Mouse (Mus musculus) limb, embryonic 13.5 days (tissue): ENCODE data around the gene Ppp1r35. TPM values are rescaled to one million over a fixed set of nuclear protein-coding genes. Genes with fewer than 3 reads are reported as not detected.

Experiments used
- ATAC-seq: fragments of 200-750 bp; cut with Nextera tagmentation; 2 replicates; pipeline ENCODE4 v1.8.0; 2017; ENCODE audit warnings: low read depth, moderate number of reproducible peaks, moderate TSS enrichment; ENCODE audit not compliant: low FRiP score
- H3K27ac ChIP-seq: fragments of 300-500 bp; sonication (generic); 2 replicates; pipeline ENCODE4 v1.5.1; 2015; ENCODE audit warnings: inconsistent platforms, mild to moderate bottlenecking, moderate library complexity
- H3K27me3 ChIP-seq: fragments of 300-500 bp; sonication (generic); 2 replicates; pipeline ENCODE4 v1.6.1; 2015; ENCODE audit warnings: mild to moderate bottlenecking, inconsistent platforms
- H3K36me3 ChIP-seq: fragments of 300-500 bp; sonication (generic); 2 replicates; pipeline ENCODE4 v1.6.1; 2015; ENCODE audit warnings: inconsistent platforms, mild to moderate bottlenecking, moderate library complexity
- H3K4me1 ChIP-seq: fragments of 300-500 bp; sonication (generic); 2 replicates; pipeline ENCODE4 v1.6.1; 2015; ENCODE audit warnings: inconsistent platforms
- H3K4me2 ChIP-seq: fragments of 300-500 bp; sonication (generic); replicated peaks from 2 replicates; pipeline ENCODE4 v1.6.1; 2015; ENCODE audit warnings: inconsistent platforms, mild to moderate bottlenecking, moderate library complexity
- H3K4me3 ChIP-seq: fragments of 300-500 bp; sonication (generic); 2 replicates; pipeline ENCODE4 v1.5.1; 2015; ENCODE audit warnings: moderate library complexity, mild to moderate bottlenecking, inconsistent platforms
- H3K9ac ChIP-seq: fragments of 300-500 bp; sonication (generic); 2 replicates; pipeline ENCODE4 v1.6.1; 2015; ENCODE audit warnings: mild to moderate bottlenecking, inconsistent platforms
- H3K9me3 ChIP-seq: fragments of 300-500 bp; sonication (generic); 2 replicates; pipeline ENCODE4 v1.6.1; 2016; ENCODE audit warnings: inconsistent platforms
- WGBS: fragments of 180-500 bp; shearing (Covaris S2); methylation state at CpG from one replicate; pipeline ENCODE4 v1.1.7; 2015; 5-methylcytosine and 5-hydroxymethylcytosine counted together
- polyA plus RNA-seq: library from polyadenylated mRNA; unstranded; fragments of >200 nt; fragmentation: Nextera tagmentation; extraction: Ambion mirVana; gene quantifications from 2 replicates; pipeline ENCODE4 v1.2.1, GENCODE M21; 2015

Gene Ppp1r35
- polyA plus RNA-seq, 1 experiment from 2014 or later = 27.2 TPM

DNA sequence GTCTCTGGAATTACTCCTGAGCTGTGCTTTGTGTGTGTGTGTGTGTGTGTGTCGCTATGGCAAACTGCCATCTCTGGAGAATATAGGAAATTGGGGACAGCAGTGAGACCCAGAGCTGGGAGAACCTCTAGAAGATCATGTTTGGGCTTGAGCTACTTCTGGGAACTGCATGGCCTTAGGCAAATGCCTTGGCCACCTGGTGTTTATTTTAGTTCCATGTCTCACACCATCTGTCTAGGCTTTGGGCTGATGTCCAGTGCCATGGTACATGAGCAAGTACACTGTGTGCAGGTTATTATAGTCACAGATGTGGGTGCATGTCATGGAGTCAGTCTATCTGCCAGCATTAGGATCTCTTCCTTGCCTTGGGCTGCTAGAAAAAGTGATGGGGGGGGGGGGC is 44.0 kb downstream of the Ppp1r35 start:
- 63% methylated on average over 1 of the region's 1 CpGs for WGBS
- no peaks in the 10 kb centered on the region for H3K36me3 ChIP-seq

DNA sequence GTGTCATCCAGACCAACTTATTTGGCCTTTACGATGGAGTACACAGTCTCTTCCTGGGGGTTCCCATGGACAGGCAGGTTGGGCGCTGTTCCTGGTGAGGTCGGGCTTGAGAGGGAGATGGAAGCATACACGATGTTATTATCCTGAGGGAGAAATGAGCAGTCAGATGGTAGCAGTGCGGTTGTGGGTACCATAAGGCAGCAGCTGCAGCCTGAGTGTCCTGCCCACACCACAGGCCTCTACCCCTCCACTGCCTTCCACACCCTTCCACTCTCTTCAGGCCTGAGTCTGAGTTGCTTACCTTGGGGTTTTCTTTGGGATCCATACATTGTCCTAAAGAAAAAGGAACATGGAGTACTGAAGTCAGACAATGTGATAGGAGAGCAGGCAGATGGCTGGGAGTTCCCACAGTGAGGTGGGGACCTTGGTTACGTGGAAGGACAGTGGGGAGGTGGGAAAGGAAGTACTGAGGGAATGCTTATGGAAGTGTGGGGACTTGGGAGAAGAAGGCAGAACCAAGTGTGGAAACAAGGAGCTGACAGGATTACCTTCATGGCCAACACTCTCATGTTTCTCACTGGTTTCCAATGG is 44.9 kb downstream of the Ppp1r35 start:
- WGBS = 89% methylated on average over 6 of the region's 6 CpGs
- Histone ChIP-seq H3K27me3 (no peaks in the 10 kb centered on the region), H3K36me3 (no peaks in the 10 kb centered on the region), H3K9ac (no peak overlapping the region), H3K4me2 (no peak overlapping the region), H3K4me3 (no peak overlapping the region), H3K27ac (no peak overlapping the region), H3K9me3 (no peaks in the 10 kb centered on the region), H3K4me1 (no peaks in the 10 kb centered on the region)
- no peak for ATAC-seq

More for the DNA sequence above, 44.0 kb downstream of the Ppp1r35 start:
- no peaks in the 10 kb centered on the region for H3K4me1 ChIP-seq
- H3K9me3 ChIP-seq = no peaks in the 10 kb centered on the region
- no peak overlapping the region for H3K4me2 ChIP-seq
- no peak overlapping the region for H3K9ac ChIP-seq
- no peak overlapping the region for H3K27ac ChIP-seq
- no peak overlapping the region for H3K4me3 ChIP-seq
- H3K27me3 ChIP-seq = no peaks in the 10 kb centered on the region
- no peak for ATAC-seq

DNA sequence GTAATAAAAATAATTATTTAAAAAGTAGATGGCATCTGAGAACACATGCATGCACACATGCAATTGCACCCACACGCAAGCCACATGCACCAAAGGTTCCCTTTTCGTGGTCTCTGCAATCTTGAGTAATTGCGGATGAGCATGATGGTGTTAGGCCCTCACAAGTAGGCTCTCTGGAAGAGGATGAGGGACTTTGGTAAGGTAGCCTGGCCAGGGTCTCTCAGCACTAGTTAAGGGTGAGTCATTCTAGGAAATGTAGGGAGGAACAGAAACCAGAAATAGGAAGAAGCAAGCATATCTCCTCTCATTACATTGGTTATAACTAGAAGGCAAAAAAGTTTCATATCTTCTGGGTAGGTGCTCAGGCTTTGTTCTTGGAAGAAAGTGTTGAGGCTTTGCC is 46.4 kb downstream of the Ppp1r35 start:
- whole genome bisulfite sequencing = 92% methylated on average over 3 of the region's 3 CpGs
- Histone ChIP-seq H3K27me3 (no peaks in the 10 kb centered on the region), H3K36me3 (no peaks in the 10 kb centered on the region), H3K4me1 (no peaks in the 10 kb centered on the region), H3K4me2 (no peak overlapping the region), H3K9ac (no peak overlapping the region), H3K9me3 (no peaks in the 10 kb centered on the region), H3K27ac (no peak overlapping the region), H3K4me3 (no peak overlapping the region)
- no peak for ATAC-seq

DNA sequence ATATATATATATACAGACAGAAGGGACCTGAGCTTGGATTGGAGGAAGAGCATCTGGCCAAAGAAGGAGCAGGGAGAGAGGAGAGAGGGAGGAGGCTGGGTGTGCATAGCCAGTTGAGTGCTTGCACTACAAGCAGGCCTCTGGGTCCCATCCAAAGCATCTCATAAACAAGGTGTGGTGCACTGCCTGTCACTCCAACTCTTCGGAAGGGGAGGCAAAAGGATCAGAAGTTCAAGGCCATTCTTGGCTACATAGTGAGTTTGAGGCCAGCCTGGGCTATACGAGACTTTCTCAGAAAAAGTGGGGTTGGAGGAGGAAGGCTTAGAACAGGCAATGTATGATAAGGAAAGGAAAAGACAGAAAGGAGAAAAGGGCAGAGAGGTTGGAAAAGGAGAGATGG is 47.3 kb downstream of the Ppp1r35 start:
- Histone ChIP-seq H3K4me1 (no peaks in the 10 kb centered on the region), H3K36me3 (no peaks in the 10 kb centered on the region), H3K27ac (no peak overlapping the region), H3K4me2 (no peak overlapping the region), H3K4me3 (no peak overlapping the region), H3K27me3 (no peaks in the 10 kb centered on the region), H3K9ac (no peak overlapping the region), H3K9me3 (no peaks in the 10 kb centered on the region)
- ATAC-seq = no peak
- 83% methylated on average over 2 of the region's 2 CpGs for WGBS

DNA sequence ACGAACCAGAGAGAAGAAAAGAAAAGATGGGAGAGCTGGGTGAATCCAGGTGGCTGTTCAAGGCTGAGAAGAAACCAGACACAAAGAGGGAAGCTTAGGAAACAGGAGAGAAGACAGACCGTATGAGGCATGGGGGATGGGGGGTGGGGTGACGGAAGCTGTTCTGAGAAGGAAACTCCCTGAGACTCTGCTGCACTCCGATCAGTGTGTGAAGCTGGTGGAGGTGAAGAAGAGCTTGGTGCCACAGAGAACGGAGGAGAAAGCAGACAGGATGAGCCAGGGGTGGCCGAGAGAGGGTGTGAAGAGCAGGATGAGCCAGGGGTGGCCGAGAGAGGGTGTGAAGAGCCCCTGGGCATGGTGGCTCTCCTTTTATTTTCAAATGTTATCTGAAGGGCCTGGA is 47.8 kb downstream of the Ppp1r35 start:
- H3K4me2 ChIP-seq = no peak overlapping the region
- H3K4me1 ChIP-seq = no peaks in the 10 kb centered on the region
- H3K27me3 ChIP-seq = no peaks in the 10 kb centered on the region
- no peak for ATAC-seq
- 53% methylated on average over 7 of the region's 7 CpGs for WGBS
- no peak overlapping the region for H3K4me3 ChIP-seq
- no peak overlapping the region for H3K9ac ChIP-seq
- H3K36me3 ChIP-seq = no peaks in the 10 kb centered on the region
- H3K9me3 ChIP-seq = no peaks in the 10 kb centered on the region
- no peak overlapping the region for H3K27ac ChIP-seq

DNA sequence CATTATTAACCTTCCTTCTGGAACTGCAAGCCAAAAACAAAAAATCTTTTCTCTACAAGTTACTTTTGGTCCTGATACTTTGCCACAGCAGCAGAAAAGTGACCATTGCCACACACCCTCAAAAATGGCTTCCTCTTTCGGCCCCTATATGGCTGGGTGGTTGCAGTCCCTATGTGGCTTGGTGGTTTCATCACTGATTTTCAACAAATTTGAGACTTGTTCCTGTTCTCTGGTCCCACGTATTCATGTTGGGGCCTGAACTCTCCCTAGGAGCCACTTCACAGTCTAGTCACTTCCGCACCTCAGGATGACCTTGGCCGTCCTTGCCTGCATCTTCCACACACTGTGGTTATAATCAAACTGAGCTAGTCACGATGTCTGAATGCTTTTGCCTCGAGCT is 50.0 kb downstream of the Ppp1r35 start:
- ATAC-seq = no peak
- Histone ChIP-seq H3K9me3 (no peaks in the 10 kb centered on the region), H3K27ac (no peak overlapping the region), H3K9ac (no peak overlapping the region), H3K4me2 (no peak overlapping the region), H3K36me3 (no peaks in the 10 kb centered on the region), H3K27me3 (no peaks in the 10 kb centered on the region), H3K4me1 (no peaks in the 10 kb centered on the region), H3K4me3 (no peak overlapping the region)
- WGBS = 86% methylated on average over 6 of the region's 6 CpGs

Other genes starting within 250 kb of the Ppp1r35 start
- gene Epo, start 245.6 kb upstream of the Ppp1r35 start, polyA plus RNA-seq = 0.78 and 0.86 TPM in 2 replicates
- 343 and 352 TPM in 2 replicates for gene Gnb2, start 245.3 kb upstream of the Ppp1r35 start, polyA plus RNA-seq
- 0.45 and 0.93 TPM in 2 replicates for gene Actl6b, start 225.3 kb upstream of the Ppp1r35 start, polyA plus RNA-seq
- gene Tfr2, start 209.0 kb upstream of the Ppp1r35 start, polyA plus RNA-seq = 0.32 and 0.38 TPM in 2 replicates
- gene Mospd3, start 177.8 kb upstream of the Ppp1r35 start, polyA plus RNA-seq = 27.9 and 28.7 TPM in 2 replicates
- 152 and 157 TPM in 2 replicates for gene Pcolce, start 165.1 kb upstream of the Ppp1r35 start, polyA plus RNA-seq
- 0.19 and 0.23 TPM in 2 replicates for gene Fbxo24, start 149.8 kb upstream of the Ppp1r35 start, polyA plus RNA-seq
- 34.0 and 34.3 TPM in 2 replicates for gene Lrch4, start 149.7 kb upstream of the Ppp1r35 start, polyA plus RNA-seq
- 6.1 and 9.6 TPM in 2 replicates for gene Gm20605, start 149.7 kb upstream of the Ppp1r35 start, polyA plus RNA-seq
- gene Sap25, start 137.5 kb upstream of the Ppp1r35 start, polyA plus RNA-seq = 7.3 and 8.9 TPM in 2 replicates
- 0.18 and 0.26 TPM in 2 replicates for gene Irs3, start 133.1 kb upstream of the Ppp1r35 start, polyA plus RNA-seq
- gene Agfg2, start 94.1 kb upstream of the Ppp1r35 start, polyA plus RNA-seq = 19.4 and 19.7 TPM in 2 replicates
- gene Nyap1, start 37.2 kb upstream of the Ppp1r35 start, polyA plus RNA-seq = 2.9 and 4.0 TPM in 2 replicates
- 128 and 134 TPM in 2 replicates for gene Tsc22d4, start 33.1 kb upstream of the Ppp1r35 start, polyA plus RNA-seq
- 11.7 and 11.8 TPM in 2 replicates for gene Mepce, start 8.8 kb downstream of the Ppp1r35 start, polyA plus RNA-seq
- gene Zcwpw1, start 8.9 kb downstream of the Ppp1r35 start, polyA plus RNA-seq = 35.3 and 36.0 TPM in 2 replicates
- gene Pilra, start 57.4 kb downstream of the Ppp1r35 start, polyA plus RNA-seq = 0.20 and 0.40 TPM in 2 replicates
- gene Pilrb1, start 79.3 kb downstream of the Ppp1r35 start, polyA plus RNA-seq = 0.41 TPM in 1 of 2 replicates, not detected in the other
- gene Pilrb2, start 93.0 kb downstream of the Ppp1r35 start, polyA plus RNA-seq = 0.19 TPM in 1 of 2 replicates, not detected in the other
- gene Cyp3a13, start 142.8 kb downstream of the Ppp1r35 start, polyA plus RNA-seq = not detected in 2 replicates
- gene Gjc3, start 184.2 kb downstream of the Ppp1r35 start, polyA plus RNA-seq = 0.48 and 0.80 TPM in 2 replicates
- not detected in 2 replicates for gene Azgp1, start 202.7 kb downstream of the Ppp1r35 start, polyA plus RNA-seq
- gene Smok3a, start 242.4 kb downstream of the Ppp1r35 start, polyA plus RNA-seq = not detected in 2 replicates
- gene Smok3b, start 242.6 kb downstream of the Ppp1r35 start, polyA plus RNA-seq = not detected in 2 replicates